Mouse (Mus musculus) heart, adult 2 months (tissue): Measurements from ENCODE around the gene Cbln3.

Source experiments
- CTCF ChIP-seq: fragments of 200-600 bp; IDR thresholded peaks from 2 replicates; pipeline ENCODE4 v1.8.1; 2022; ENCODE audit warnings: antibody characterized with exemption, mild to moderate bottlenecking, moderate library complexity
- POLR2A ChIP-seq: fragments of 200-500 bp; IDR thresholded peaks from 2 replicates; pipeline ENCODE4 v1.6.1; 2011; ENCODE audit warnings: mild to moderate bottlenecking, low read depth, low read length, control low read depth; ENCODE audit not compliant: insufficient read depth

DNA sequence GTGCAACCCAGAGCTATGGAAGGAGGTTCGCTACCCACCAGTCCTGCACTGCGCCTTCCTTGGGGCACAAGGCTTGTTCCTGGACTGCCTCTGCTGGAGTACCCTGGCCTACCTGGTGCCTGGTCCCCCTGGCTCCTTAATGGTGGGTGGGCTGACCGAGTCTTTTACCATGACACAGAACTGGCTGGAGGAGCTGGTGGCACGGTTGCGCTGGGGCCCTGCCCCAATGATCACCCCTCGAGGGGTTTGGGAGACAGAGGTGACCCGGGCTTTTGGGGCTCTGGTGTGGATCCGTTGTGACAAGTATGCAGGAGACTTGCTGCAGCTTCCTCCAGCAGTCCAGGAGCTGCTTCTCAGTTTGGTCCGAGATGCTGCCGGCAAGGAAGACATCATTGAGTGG lies 21.2 kb downstream of the Cbln3 start:
- TF ChIP-seq CTCF (no peak), POLR2A (no peak)
